Mouse (Mus musculus) ovary, postnatal 14 days (tissue): ENCODE data around the gene Hoxc9.

Experiments used
- DNase-seq: peaks from one replicate; pipeline ENCODE4 v3.0.0; 2022; ENCODE audit warnings: low spot score

The Hoxc9 gene

DNA sequence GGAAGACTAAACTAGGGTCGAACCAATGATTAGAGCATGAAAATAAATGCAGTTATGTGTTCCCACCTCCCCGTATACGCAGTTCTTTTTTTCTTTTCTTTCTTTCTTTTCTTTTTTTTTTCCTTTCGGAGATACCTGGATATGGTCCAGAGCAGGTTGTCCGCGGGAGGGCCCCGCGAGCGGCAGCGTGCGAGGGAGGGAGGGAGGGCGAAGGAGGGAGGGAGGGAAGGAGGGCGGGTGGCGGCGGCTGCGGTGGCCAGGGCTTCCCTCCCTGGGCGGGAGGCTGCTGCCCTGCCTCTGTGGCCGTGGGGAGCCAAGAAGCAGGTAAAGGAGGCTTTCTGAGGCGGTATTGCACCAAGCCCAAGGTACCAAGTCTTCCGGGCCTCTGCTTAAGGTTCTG, at the start of gene Hoxc9:
TSS of gene Hoxc9 (plus strand) at position 269 of the 400 bp plus-strand sequence.
- no peak for DNase-seq

DNA sequence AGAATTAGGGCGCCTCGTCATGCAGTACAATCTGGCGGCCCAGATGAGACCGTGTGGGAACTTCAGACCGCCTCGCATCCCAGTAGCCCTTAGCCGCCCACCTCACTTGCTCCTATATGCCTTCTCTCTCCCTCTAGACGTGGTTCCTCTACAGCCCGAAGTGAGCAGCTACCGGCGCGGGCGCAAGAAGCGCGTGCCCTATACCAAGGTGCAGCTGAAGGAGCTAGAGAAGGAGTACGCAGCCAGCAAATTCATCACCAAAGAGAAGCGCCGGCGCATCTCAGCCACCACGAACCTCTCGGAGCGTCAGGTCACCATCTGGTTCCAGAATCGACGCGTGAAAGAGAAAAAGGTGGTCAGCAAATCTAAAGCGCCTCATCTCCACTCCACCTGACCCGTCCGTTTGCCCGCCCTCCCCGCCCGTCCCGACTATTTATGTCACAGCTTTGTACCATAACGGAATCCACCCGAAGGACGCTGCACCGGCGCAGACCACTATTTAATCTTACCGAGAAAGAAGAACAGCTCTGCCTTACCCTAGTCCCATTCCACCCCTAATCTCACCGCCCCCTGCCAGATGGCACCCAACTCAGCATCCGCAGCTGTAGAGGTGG, 49.1 kb upstream of the Hoxc9 start:
- no peak for DNase-seq

GRCm38 (mm10) chr15:102931706-102932358, 44.4 kb upstream of the Hoxc9 start:
- no peak for DNase-seq

- no peak for DNase-seq
These were observed 41.8 kb upstream of the Hoxc9 start for GRCm38 (mm10) chr15:102934438-102934837.

- no peak for DNase-seq
These were observed 41.3 kb upstream of the Hoxc9 start for GRCm38 (mm10) chr15:102934897-102935296.

- no peak for DNase-seq
These were observed 39.8 kb upstream of the Hoxc9 start, which contains the start of gene Hoxc12 for GRCm38 (mm10) chr15:102936279-102936972. Gene Hoxc12, plus strand, starts transcription at chr15:102936757.

GRCm38 (mm10) chr15:102937036-102937666, 39.1 kb upstream of the Hoxc9 start:
- no peak for DNase-seq

GRCm38 (mm10) chr15:102939256-102940155, 36.7 kb upstream of the Hoxc9 start:
- no peak for DNase-seq

GRCm38 (mm10) chr15:102942739-102943467, 33.3 kb upstream of the Hoxc9 start:
- DNase-seq = no peak

DNA sequence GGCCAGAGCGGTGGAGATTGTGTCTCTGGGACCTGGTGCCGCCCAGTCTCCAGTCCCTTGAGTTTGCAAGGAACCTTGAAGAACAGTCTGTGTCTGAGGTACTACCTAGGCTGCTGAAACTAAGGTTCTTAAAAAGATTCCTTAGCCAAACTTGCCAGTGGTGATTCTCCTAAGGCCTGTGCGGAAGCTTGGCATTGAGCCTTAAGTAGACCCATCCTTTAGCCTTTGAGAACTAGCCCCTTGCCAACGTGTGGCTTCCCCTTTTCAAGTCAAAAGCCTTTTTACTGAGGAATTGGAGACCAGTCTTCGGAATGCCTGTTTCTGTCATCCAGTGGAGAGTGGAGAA, 32.8 kb upstream of the Hoxc9 start:
- no peak for DNase-seq

GRCm38 (mm10) chr15:102945185-102946077, 30.8 kb upstream of the Hoxc9 start:
- DNase-seq = no peak

GRCm38 (mm10) chr15:102947276-102947675, 29.0 kb upstream of the Hoxc9 start:
- no peak for DNase-seq

DNA sequence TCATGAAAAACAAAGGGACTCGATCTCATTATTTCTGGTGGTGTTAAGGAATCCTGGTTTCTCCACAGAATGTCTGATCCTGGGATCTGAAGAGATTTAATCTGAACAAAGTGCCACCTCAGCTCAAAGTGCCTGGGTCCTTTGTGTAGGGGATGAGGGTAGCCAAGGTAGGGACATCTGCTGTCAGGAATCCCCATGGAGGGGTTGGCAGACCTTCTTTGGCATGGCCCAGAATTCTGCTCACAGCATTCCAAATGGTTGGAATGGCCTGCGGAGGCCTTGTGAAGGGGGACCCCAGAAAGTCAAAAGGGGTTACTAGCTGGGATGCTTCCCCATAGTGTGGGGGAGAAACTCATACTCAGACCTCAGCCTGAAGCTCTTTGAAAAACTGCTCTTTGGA, 27.4 kb upstream of the Hoxc9 start:
- no peak for DNase-seq

- no peak for DNase-seq
These were observed 26.5 kb upstream of the Hoxc9 start for GRCm38 (mm10) chr15:102949696-102950095.

- DNase-seq = no peak
These were observed 25.4 kb upstream of the Hoxc9 start for GRCm38 (mm10) chr15:102950877-102951276.

DNA sequence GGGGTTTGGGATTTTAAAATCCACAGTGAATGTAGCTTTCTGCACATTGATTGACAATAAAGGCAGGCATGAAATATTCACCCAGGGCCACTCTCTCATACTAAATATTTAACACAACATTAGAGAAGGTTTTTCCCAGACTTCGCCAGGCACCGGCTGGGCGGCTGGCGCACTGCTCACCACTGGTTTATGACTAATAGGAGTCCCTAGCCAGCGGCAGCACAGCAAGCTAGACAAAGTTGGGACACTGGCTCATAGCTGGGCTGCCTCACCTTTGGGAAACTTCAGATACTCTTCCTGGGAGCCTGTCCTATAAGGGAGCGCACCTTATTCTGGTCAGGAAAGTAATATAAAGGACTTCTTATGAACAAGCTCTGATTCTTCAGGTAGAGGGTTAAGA, 22.7 kb upstream of the Hoxc9 start:
- DNase-seq = no peak

GRCm38 (mm10) chr15:102954192-102955006, 21.8 kb upstream of the Hoxc9 start, which contains the start of gene Hoxc11:
Gene Hoxc11, plus strand, starts transcription at chr15:102954427.
- DNase-seq = no peak

- DNase-seq = no peak
These were observed 21.2 kb upstream of the Hoxc9 start for GRCm38 (mm10) chr15:102955007-102955382.
